Mouse (Mus musculus): ENCODE results near the gene Gyg.
"Not testable (repeated sequence)": the region's sequence is repeated elsewhere in the genome, so short reads cannot be mapped to it uniquely, and the experiment has no call there.

Gene Gyg

GRCm38 (mm10) chr3:20130456-20131349 lies 24.4 kb downstream of the Gyg start:
- DNase-seq (ENCODE audit: low read depth, low spot score): no peak

DNA sequence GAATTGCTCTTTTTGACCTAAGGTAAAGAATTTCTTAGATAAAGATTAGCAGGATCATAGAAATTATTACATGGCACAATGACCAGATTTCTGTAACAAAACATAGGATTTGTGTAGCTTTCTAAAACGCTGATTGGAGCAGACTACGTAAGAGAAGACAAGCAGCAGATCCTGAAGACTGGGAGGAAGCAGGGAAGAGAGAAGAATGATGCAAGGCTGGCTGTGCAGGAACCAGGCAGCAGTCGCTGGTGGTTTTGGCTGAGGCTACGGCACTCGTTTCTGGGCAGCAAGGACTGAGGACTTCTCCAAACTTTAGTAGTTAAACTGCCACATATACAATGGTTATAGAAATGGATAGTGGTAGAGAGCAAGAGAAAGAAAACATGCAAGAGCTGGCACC lies 25.6 kb downstream of the Gyg start:
- DNase-seq (ENCODE audit: low read depth, low spot score): no peak

DNA sequence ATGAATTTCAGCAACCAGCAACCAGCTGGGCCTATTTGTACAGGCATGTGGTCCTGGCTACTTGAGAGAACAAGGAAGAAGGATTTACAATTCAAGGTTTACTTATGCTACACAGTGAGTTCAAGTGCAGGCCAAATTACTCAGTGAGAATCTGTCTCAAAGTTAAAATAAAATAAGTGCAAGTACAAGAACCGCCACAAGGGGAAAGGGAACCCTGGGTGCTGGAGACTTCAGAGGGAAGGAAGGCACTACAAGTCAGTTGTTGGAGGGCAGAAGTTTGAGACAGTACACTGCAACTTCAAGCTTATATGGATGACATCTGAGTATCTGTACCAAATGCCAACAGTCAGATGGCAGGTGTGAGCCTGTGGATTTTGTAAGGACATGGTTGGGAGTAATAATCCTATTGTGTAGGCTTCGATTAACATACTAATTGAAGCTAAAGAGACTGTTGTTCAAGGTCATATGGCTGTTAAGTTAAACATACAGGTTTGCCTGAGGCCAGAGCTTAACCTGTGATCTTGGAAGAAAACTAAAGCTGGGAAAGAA lies 28.0 kb downstream of the Gyg start:
- peak; percentile 69 for DNase-seq (ENCODE audit: low read depth, low spot score)

- no peak for DNase-seq (ENCODE audit: low read depth, low spot score)
Observed at GRCm38 (mm10) chr3:20125604-20126003, 29.5 kb downstream of the Gyg start.

DNA sequence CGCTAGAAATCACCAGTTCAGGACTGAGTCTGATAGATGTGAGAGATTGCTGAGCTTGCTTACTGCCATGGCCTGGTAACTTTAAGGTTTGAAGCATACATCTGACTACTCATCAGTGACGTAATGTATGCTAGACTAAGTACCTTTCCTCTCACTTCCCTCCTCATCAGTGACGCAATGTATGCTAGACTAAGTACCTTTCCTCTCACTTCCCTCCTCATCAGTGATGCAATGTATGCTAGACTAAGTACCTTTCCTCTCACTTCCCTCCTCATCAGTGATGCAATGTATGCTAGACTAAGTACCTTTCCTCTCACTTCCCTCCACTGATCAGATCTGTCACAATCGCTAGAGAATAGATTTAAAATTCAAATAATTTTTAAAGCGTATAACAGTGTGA lies 33.5 kb downstream of the Gyg start:
- not testable (repeated sequence) for DNase-seq (ENCODE audit: low read depth, low spot score)

DNA sequence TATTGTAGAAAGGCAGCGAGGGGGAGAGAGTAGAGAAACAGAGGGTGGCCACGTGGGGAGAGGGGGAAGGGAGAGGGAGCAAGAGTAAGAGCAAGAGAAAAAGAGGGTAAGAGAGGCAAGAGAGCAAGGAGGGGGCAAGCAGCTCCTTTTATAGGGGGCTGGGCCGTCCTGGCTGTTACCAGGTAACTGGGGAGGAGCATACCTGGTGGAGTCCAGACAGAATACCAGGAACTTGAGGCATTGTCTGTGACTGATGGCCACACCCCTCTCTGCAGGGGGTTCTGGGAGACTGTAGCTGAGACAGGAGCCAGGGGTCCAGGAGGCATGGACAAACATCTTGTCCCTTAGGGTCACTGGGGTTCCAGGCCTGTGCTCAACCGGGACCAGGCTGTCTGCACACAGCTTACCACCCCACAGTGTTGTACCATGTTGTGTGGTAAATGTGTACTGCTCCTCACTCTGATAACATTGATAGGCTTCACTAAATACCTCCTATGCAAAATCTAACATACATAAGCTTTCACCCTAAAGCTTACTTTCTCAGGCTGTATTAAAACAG lies 35.4 kb downstream of the Gyg start:
- DNase-seq (ENCODE audit: low read depth, low spot score): peak; percentile 84

- DNase-seq (ENCODE audit: low read depth, low spot score): no peak
Observed at GRCm38 (mm10) chr3:20119044-20119591, 36.0 kb downstream of the Gyg start.

DNA sequence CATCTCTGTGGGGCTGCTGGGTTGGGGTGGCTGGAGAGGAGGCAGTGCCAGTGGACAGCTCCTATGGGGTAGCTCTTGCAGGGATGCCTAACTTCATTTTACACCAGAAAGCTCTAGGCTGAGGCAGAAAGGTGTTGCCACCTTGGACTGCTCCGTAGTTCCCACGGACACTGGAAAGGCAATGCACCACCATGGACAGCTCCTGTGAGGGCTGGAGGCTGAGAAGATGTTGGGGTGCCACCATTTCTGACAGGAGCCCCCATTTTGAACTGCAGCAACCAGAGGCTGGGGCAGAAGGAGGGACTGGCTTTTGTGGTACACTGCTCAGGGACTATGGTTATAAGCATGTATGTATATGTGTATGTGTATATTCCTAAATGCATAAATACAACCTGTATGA lies 43.2 kb downstream of the Gyg start:
- peak; percentile 21 for DNase-seq (ENCODE audit: low read depth, low spot score)

- no peak for DNase-seq (ENCODE audit: low read depth, low spot score)
Observed at GRCm38 (mm10) chr3:20108881-20109280, 46.2 kb downstream of the Gyg start.

DNA sequence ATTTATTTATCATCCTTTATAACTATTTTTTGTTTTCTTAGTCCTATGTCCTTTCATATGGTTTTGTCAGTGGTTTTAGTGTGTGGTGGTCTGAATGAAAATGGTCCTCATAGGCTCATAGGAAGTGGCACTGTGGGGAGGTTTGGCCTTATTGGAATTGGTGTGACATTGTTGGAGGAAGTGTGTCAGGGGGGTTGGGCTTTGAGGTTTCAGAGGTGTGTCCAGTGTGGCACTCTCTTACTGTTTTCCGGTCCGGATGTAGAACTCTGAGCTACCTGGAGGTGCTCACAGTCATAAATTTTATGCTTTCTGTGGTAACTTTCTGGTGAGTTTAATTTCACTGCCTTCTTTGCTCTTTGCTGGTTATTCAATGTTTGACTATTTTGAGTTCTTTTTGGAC lies 50.3 kb downstream of the Gyg start:
- DNase-seq (ENCODE audit: low read depth, low spot score): no peak

GRCm38 (mm10) chr3:20104318-20104717 lies 50.8 kb downstream of the Gyg start:
- no peak for DNase-seq (ENCODE audit: low read depth, low spot score)

DNA sequence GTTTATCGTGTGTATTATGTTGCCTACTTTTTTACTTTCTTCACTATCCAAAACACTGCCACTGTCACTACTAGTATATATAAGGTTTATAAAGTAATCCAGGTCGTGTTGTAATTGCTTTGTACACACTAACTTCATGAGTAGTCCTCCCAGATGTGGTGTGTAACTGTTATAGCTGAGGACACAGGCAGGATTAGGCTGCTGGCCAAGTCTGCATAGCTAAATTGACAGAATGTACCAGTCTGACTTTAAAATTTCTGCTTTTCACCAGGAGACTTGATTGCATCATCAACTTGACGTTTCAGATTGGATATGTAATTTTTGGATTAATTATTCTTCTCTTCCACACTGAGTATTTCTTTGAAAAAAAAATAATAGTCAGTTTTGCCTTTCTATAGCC lies 51.3 kb downstream of the Gyg start:
- no peak for DNase-seq (ENCODE audit: low read depth, low spot score)

- no peak for DNase-seq (ENCODE audit: low read depth, low spot score)
Observed at GRCm38 (mm10) chr3:20082161-20082560, 73.0 kb downstream of the Gyg start.

DNA sequence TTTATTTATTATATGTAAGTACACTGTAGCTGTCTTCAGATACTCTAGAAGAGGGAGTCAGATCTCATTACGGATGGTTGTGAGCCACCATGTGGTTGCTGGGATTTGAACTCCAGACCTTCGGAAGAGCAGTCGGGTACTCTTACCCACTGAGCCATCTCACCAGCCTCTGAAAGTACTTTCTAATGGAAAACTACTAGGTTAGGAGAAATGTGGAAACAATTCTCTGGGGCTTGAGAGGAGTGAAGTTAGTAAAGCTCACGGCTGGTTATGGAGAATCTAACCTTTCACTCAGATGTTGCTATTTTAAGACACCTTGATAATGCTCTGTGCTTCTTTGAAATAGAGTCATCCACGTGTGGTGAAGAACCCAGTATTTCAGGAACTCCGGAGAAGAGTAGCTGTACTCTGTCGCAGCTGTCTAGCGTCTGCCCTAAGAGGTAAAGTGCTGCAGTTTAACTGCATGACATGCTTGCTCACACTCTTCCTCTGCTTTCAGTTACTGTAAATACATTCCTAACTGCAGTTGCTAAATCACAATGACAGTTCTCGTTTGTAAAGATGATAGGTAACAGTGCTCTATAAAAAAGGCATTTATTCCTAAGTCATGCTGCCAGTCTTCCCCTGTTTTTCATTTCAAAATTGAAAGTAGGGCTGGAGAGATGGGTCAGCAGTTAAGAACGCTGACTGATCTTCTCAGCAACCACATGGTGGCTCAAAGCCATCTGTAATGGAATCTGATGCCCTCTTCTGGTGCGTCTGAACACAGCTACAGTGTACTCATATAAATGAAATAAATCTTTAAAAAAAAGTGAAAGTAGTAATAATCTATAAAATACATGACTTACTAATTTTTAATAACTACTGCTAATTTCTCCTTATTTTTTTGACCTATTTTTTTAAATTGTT lies 78.7 kb downstream of the Gyg start:
- DNase-seq (ENCODE audit: low read depth, low spot score): peak; percentile 11

Data from R1 (cell line).